Mouse (Mus musculus) cerebellum, adult 2 months (tissue): ENCODE results near the gene Ecm2.

Experiments used
- CTCF ChIP-seq: fragments of 200-500 bp; IDR thresholded peaks from 2 replicates; pipeline ENCODE4 v1.5.1; 2011; ENCODE audit warnings: low read depth, mild to moderate bottlenecking, control low read depth, low read length, moderate library complexity, borderline replicate concordance; ENCODE audit not compliant: insufficient read depth
- POLR2A ChIP-seq: fragments of 200-500 bp; IDR thresholded peaks from 2 replicates; pipeline ENCODE4 v1.6.1; 2011; ENCODE audit warnings: low read length, control low read depth, borderline replicate concordance; ENCODE audit not compliant: insufficient read depth

- no peak for TF ChIP-seq CTCF
- no peak for TF ChIP-seq POLR2A
Measured at GRCm38 (mm10) chr13:49507176-49507575, 2.6 kb downstream of the Ecm2 start.
